Mouse (Mus musculus) heart, postnatal 14 days (tissue): ENCODE data around the gene Hist1h2bf. TPM values are rescaled to one million over a fixed set of nuclear protein-coding genes. Genes with fewer than 3 reads are reported as not detected.

Experiments used
- DNase-seq, 2 experiments: peaks; one replicate each; pipeline ENCODE4 v3.0.0; 2021 to 2022
- intact Hi-C: fragments of 180-260 bp; cut with DNase I; formaldehyde crosslinking; loops from one replicate; pipeline ENCODE4 v1.15.1; 2025
- microRNA-seq, 2 experiments: library from miRNA; unstranded; fragments of <30 nt; microRNA quantifications; one replicate each; pipeline ENCODE4 v1.2.0; 2021 to 2022
- total RNA-seq, 2 experiments: library from RNA; stranded (reverse); gene quantifications; 2 replicates each; pipeline ENCODE4 v1.2.3; 2021

Hist1h2bf gene
- total RNA-seq, 2 experiments from 2014 or later: 45.4 to 89.0 TPM

DNA sequence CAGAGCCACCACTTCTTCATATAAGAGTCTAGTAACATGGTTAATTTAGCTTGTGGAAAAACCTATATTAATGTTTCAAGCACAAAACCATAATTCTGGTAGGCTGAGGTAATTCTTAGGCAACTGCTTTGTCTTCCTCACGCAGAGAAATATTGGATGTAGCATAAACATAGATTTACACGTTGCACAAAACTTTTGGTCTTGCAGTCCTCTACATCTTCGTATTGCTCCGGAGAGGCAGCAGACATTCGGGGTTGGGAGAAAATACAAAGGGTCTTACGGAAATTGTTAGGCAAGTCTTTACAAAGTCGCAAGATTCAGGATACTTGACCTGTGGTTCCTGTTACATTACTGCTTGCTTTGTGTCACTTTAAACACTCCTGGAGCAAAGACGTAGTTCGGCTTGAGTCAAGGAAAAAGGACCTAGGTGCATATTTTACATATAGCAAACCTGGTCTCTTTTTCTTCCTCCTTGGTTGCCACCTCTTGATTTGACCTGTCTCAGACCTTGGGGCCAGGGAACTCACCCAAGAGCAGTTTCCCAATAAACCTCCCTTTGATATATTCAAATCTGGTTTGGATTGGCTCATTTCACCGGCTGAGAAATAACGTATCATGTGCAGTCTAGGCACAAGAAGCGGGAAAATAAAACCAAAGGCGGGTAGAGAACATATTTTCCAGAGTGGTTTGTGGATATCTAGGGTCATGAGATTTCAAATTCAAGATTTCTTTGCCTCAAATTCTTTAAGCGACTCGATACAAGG lies 39.4 kb downstream of the Hist1h2bf start:
- DNase-seq: no peak
- intact Hi-C loops: loop anchor here (5.0 kb wide), 1 partner anchor 48 kb away; the partner anchor contains the start of gene Hist1h4d

- intact Hi-C loops: loop anchor here (5.0 kb wide), 1 partner anchor 49 kb away; the partner anchor contains the start of gene Hist1h4d
- DNase-seq: peak; percentile 39 to 66
Observed at GRCm38 (mm10) chr13:23533560-23534367, 40.2 kb downstream of the Hist1h2bf start, which contains the start of gene Hist1h2af. TSS of gene Hist1h2af (plus strand) at chr13:23533906.

- intact Hi-C loops: loop anchor here (5.0 kb wide), 1 partner anchor 50 kb away; the partner anchor contains the start of gene Hist1h4d
- DNase-seq: no peak
Observed at GRCm38 (mm10) chr13:23532262-23533075, 41.5 kb downstream of the Hist1h2bf start.

DNA sequence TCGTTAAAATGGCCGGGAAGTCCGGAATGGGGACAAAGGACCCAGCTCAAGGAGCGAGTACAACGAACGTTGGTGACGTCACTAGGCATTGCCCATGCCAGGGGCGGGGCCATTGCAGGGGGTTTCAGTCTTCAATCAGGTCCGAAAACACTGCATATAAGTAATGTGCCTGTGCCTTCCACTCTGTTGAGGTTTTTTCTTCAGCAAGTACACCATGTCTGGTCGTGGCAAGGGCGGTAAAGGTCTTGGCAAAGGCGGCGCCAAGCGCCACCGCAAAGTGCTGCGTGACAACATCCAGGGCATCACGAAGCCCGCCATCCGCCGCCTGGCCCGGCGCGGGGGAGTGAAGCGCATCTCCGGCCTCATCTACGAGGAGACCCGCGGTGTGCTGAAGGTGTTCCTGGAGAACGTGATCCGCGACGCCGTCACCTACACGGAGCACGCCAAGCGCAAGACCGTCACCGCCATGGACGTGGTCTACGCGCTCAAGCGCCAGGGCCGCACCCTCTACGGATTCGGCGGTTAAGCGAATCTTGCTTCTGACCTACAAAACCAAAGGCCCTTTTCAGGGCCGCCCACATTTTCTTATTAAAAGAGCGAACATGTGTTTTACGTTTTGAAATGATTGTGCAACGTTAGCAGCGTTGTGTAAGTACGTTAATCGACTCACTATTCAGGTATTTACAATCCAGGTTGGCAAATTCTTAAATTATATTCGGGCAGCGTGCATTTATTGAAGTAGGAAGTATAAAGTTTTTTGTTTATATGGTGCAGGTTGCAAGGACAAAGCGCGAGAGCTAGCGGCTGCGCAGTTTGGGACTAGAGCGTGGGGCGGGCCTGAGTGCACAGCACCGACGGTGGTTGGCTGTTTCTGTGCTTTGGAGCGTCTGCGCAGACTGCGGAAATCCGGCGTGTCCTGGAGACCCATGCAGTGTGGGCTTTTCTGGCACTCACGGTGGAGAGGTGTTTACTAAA lies 42.8 kb downstream of the Hist1h2bf start, which contains the start of gene Hist1h4h:
Gene Hist1h4h, plus strand, starts transcription at position 150 of the 975 bp plus-strand sequence.
- intact Hi-C loops: loop anchor here (5.0 kb wide), 1 partner anchor 51 kb away; the partner anchor contains the start of gene Hist1h4d
- DNase-seq: peak; percentile 93 to 96

GRCm38 (mm10) chr13:23530181-23530900 lies 43.7 kb downstream of the Hist1h2bf start:
- intact Hi-C loops: loop anchor here (5.0 kb wide), 1 partner anchor 52 kb away; the partner anchor contains the start of gene Hist1h4d
- peak; percentile 64 to 73 for DNase-seq

GRCm38 (mm10) chr13:23529480-23530165 lies 44.4 kb downstream of the Hist1h2bf start:
- intact Hi-C loops: loop anchor here (5.0 to 10.0 kb wide), 2 partner anchors 53 to 1815 kb away; partner anchors contain the start of genes Hist1h2ai, Hist1h2bl, Hist1h3h and Hist1h4d
- DNase-seq: no peak

DNA sequence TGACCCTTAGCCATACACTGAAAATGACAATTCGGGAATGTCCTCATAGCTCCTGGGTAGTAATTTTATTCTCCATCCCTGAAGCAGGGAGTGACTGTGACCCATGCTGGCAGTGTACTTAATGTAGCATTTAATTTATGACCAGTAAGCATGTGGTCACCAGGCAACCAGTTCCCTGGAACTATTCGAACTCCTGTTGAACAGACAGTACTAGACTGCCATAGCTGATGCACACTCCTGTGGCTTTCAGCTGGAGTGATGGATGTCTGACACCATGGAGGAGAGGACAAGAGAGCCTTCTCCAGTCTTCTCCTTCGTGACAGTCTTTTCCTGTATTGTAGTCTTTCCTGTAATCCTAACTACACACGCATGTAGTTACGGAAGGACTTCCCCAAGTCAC lies 45.0 kb downstream of the Hist1h2bf start:
- no peak for DNase-seq
- intact Hi-C loops: loop anchor here (10.0 kb wide), 1 partner anchor 1814 kb away; the partner anchor contains the start of genes Hist1h2ai, Hist1h2bl and Hist1h3h

GRCm38 (mm10) chr13:23526312-23526711 lies 47.7 kb downstream of the Hist1h2bf start:
- peak; percentile 90 to 95 for DNase-seq
- intact Hi-C loops: loop anchor here (10.0 kb wide), 1 partner anchor 1812 kb away; the partner anchor contains the start of genes Hist1h2ai, Hist1h2bl and Hist1h3h

GRCm38 (mm10) chr13:23525901-23526300 lies 48.1 kb downstream of the Hist1h2bf start:
- intact Hi-C loops: loop anchor here (2.0 to 10.0 kb wide), 2 partner anchors 95 to 1811 kb away; partner anchors contain the start of genes Hist1h2ai, Hist1h2bl and Hist1h3h
- no peak for DNase-seq

- peak; percentile 82 to 85 for DNase-seq
- intact Hi-C loops: loop anchor here (2.0 to 10.0 kb wide), 2 partner anchors 94 to 1810 kb away; partner anchors contain the start of genes Hist1h2ai, Hist1h2bl and Hist1h3h
Observed at GRCm38 (mm10) chr13:23524654-23525053, 49.3 kb downstream of the Hist1h2bf start.

DNA sequence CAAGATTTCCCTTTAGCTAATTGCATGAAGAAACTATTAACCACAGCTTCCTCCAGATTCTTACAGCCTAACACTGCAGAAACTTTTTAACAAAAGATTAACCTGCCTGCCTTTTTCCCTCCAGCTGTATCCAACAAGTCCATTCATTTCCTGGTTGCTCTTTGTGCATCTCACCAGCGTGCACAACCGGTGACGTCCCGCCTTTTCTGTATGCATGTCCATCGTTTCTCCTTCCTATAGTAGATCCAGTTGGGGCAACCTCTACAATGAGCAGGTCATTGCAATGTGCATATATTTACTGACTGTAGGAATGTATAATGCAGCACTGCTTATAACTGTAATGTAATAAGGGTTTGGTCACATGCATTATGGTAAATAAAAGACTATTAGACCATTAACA lies 50.0 kb downstream of the Hist1h2bf start:
- DNase-seq: no peak
- intact Hi-C loops: loop anchor here (2.0 to 10.0 kb wide), 2 partner anchors 93 to 1809 kb away; partner anchors contain the start of genes Hist1h2ai, Hist1h2bl and Hist1h3h

Small RNA genes within 50 kb of the gene (microRNA-seq; reads per million reads assigned to microRNA genes)
- gene Gm44297 (0 reads per million in 2 experiments), gene Gm44359 (0 reads per million in 2 experiments), gene Gm44394 (0 reads per million in 2 experiments)

Other genes starting within 250 kb of the Hist1h2bf start
- gene Zfp322a, start 205.0 kb downstream of the Hist1h2bf start, total RNA-seq: 10 to 100 TPM; 18.8 to 21.7 TPM
- gene Abt1, start 150.3 kb downstream of the Hist1h2bf start, total RNA-seq: 1 to 10 TPM; 4.5 to 5.0 TPM
- gene Btn1a1, start 108.3 kb downstream of the Hist1h2bf start, total RNA-seq: not detected
- not detected for gene Btn2a2, start 85.3 kb downstream of the Hist1h2bf start, total RNA-seq
- gene Hist1h4h, start 43.1 kb downstream of the Hist1h2bf start, total RNA-seq: 100 to 1,000 TPM; 465 to 538 TPM
- 100 to 1,000 TPM in 1 of 2 experiments, 10 to 100 TPM in 1; 49.0 to 131 TPM for gene Hist1h2af, start 40.3 kb downstream of the Hist1h2bf start, total RNA-seq
- gene Hist1h3g, start 38.8 kb downstream of the Hist1h2bf start, total RNA-seq: 10 to 100 TPM; 13.1 to 34.3 TPM
- gene Hist1h2bh, start 30.8 kb downstream of the Hist1h2bf start, total RNA-seq: 1 to 10 TPM; 3.7 to 7.4 TPM
- gene Hist1h3f, start 30.1 kb downstream of the Hist1h2bf start, total RNA-seq: 10 to 100 TPM; 21.6 to 40.3 TPM
- gene Hist1h4f, start 22.5 kb downstream of the Hist1h2bf start, total RNA-seq: 100 to 1,000 TPM; 106 to 209 TPM
- gene Hist1h1d, start 20.9 kb downstream of the Hist1h2bf start, total RNA-seq: 10 to 100 TPM in 1 of 2 experiments, 1 to 10 TPM in 1; 5.2 to 11.7 TPM
- 10 to 100 TPM; 49.0 to 79.9 TPM for gene Hist1h3e, start 11.8 kb downstream of the Hist1h2bf start, total RNA-seq
- gene Hist1h2ae, start 3.0 kb downstream of the Hist1h2bf start, total RNA-seq: 10 to 100 TPM in 1 of 2 experiments, 1 to 10 TPM in 1; 8.6 to 27.9 TPM
- gene Hist1h2bg, start 2.8 kb downstream of the Hist1h2bf start, total RNA-seq: 100 to 1,000 TPM; 100 to 175 TPM
- 10 to 100 TPM; 15.1 to 24.5 TPM for gene Hist1h2ad, start 185 bp upstream of the Hist1h2bf start, total RNA-seq
- 10 to 100 TPM in 1 of 2 experiments, 1 to 10 TPM in 1; 7.8 to 17.6 TPM for gene Hist1h3d, start 1.6 kb upstream of the Hist1h2bf start, total RNA-seq
- 100 to 1,000 TPM in 1 of 2 experiments, 10 to 100 TPM in 1; 92.0 to 119 TPM for gene Hist1h4d, start 7.4 kb upstream of the Hist1h2bf start, total RNA-seq
- gene Hist1h2be, start 46.9 kb upstream of the Hist1h2bf start, total RNA-seq: 10 to 100 TPM; 10.5 to 16.6 TPM
- 10 to 100 TPM; 56.8 to 68.5 TPM for gene Hist1h1e, start 48.4 kb upstream of the Hist1h2bf start, total RNA-seq
- 1 to 10 TPM; 2.0 to 3.7 TPM for gene Hist1h2ac, start 109.8 kb upstream of the Hist1h2bf start, total RNA-seq
- 10 to 100 TPM; 48.8 to 56.9 TPM for gene Hist1h2bc, start 110.0 kb upstream of the Hist1h2bf start, total RNA-seq
- under 1 TPM; 0.31 to 0.32 TPM for gene Hist1h1t, start 121.6 kb upstream of the Hist1h2bf start, total RNA-seq
- gene Hist1h4c, start 124.3 kb upstream of the Hist1h2bf start, total RNA-seq: 10 to 100 TPM; 62.9 to 77.3 TPM
- gene Hfe, start 136.7 kb upstream of the Hist1h2bf start, total RNA-seq: 10 to 100 TPM; 39.5 to 41.3 TPM
- gene Hist1h1c, start 164.6 kb upstream of the Hist1h2bf start, total RNA-seq: 100 to 1,000 TPM; 200 to 202 TPM
- 10 to 100 TPM; 21.1 to 58.2 TPM for gene Hist1h3c, start 171.4 kb upstream of the Hist1h2bf start, total RNA-seq
- gene Hist1h2bb, start 172.5 kb upstream of the Hist1h2bf start, total RNA-seq: 10 to 100 TPM; 26.5 to 61.9 TPM
- gene Hist1h2ab, start 176.9 kb upstream of the Hist1h2bf start, total RNA-seq: 100 to 1,000 TPM in 1 of 2 experiments, 10 to 100 TPM in 1; 54.2 to 146 TPM
- 100 to 1,000 TPM in 1 of 2 experiments, 10 to 100 TPM in 1; 70.3 to 154 TPM for gene Hist1h3b, start 178.1 kb upstream of the Hist1h2bf start, total RNA-seq
- gene Hist1h4b, start 182.8 kb upstream of the Hist1h2bf start, total RNA-seq: 10 to 100 TPM; 44.8 to 83.6 TPM
- 10 to 100 TPM; 33.4 to 91.7 TPM for gene Hist1h4a, start 187.0 kb upstream of the Hist1h2bf start, total RNA-seq
- 100 to 1,000 TPM in 1 of 2 experiments, 10 to 100 TPM in 1; 55.1 to 114 TPM for gene Hist1h3a, start 188.2 kb upstream of the Hist1h2bf start, total RNA-seq
- gene Hist1h1a, start 189.5 kb upstream of the Hist1h2bf start, total RNA-seq: 10 to 100 TPM; 28.9 to 69.7 TPM
- gene Trim38, start 195.7 kb upstream of the Hist1h2bf start, total RNA-seq: not detected
- not detected for gene Slc17a2, start 232.8 kb upstream of the Hist1h2bf start, total RNA-seq